Mouse (Mus musculus) kidney, adult 2 months (tissue): ENCODE data around the gene Jade2. TPM values are rescaled to one million over a fixed set of nuclear protein-coding genes. Genes with fewer than 3 reads are reported as not detected.

Experiments used
- DNase-seq: peaks from one replicate; pipeline ENCODE4 v3.0.0; 2021
- H3K27ac ChIP-seq: fragments of 200-500 bp; 2 replicates; pipeline ENCODE4 v1.5.1; 2012; ENCODE audit warnings: low read depth, low read length, control low read depth, inconsistent platforms; ENCODE audit not compliant: insufficient read depth
- H3K27me3 ChIP-seq: fragments of 200-500 bp; replicated peaks from 2 replicates; pipeline ENCODE4 v1.6.1; 2012; ENCODE audit warnings: mild to moderate bottlenecking, moderate library complexity, low read length, inconsistent platforms; ENCODE audit not compliant: control insufficient read depth, insufficient read depth
- H3K36me3 ChIP-seq: fragments of 200-500 bp; 2 replicates; pipeline ENCODE4 v1.6.1; 2012; ENCODE audit warnings: mild to moderate bottlenecking, moderate library complexity, low read length, inconsistent platforms; ENCODE audit not compliant: control insufficient read depth, insufficient read depth
- H3K4me1 ChIP-seq: fragments of 200-500 bp; 2 replicates; pipeline ENCODE4 v1.6.1; 2011; ENCODE audit warnings: low read length; ENCODE audit not compliant: control insufficient read depth, insufficient read depth
- H3K4me3 ChIP-seq: fragments of 200-500 bp; 2 replicates; pipeline ENCODE4 v1.5.1; 2011; ENCODE audit warnings: mild to moderate bottlenecking, low read depth, low read length, control low read depth; ENCODE audit not compliant: insufficient read depth
- CTCF ChIP-seq: fragments of 200-500 bp; conservative IDR thresholded peaks from 2 replicates; pipeline ENCODE4 v1.5.1; 2011; ENCODE audit warnings: low read depth, mild to moderate bottlenecking, control low read depth, low read length, moderate library complexity, mixed read lengths; ENCODE audit not compliant: insufficient read depth, insufficient read length
- POLR2A ChIP-seq: fragments of 200-500 bp; IDR thresholded peaks from one replicate; pipeline ENCODE4 v1.6.1; 2011; ENCODE audit warnings: low read depth, low read length, control low read depth
- WGBS: fragments of 180-500 bp; shearing (Covaris S2); methylation state at CpG from one replicate; pipeline ENCODE4 v1.1.7; 2018; 5-methylcytosine and 5-hydroxymethylcytosine counted together
- polyA plus RNA-seq: library from polyadenylated mRNA; depleted of rRNA; stranded (reverse); fragments of >200 nt; gene quantifications from 2 replicates; pipeline ENCODE4 v1.2.3, GENCODE M21; 2012

Jade2 gene
- polyA plus RNA-seq, 1 experiment, result 13.4 TPM

GRCm38 (mm10) chr11:51857818-51858527, 520 bp upstream of the Jade2 start:
- peak; percentile 87 for DNase-seq
- Histone ChIP-seq H3K4me1 (peaks cover 6% of the 10 kb centered on the region; the same call in 1 of the 2 replicates), H3K4me3 (peak overlapping the region; percentile 79), H3K36me3 (no peaks in the 10 kb centered on the region), H3K27me3 (no peaks in the 10 kb centered on the region), H3K27ac (peak overlapping the region; percentile 93)
- 1% methylated on average over 52 of the region's 52 CpGs for WGBS
- TF ChIP-seq CTCF, result no peak
- no peak for TF ChIP-seq POLR2A

- peak overlapping the region; percentile 79 for H3K4me3 ChIP-seq
- no peaks in the 10 kb centered on the region for H3K36me3 ChIP-seq
- no peaks in the 10 kb centered on the region for H3K27me3 ChIP-seq
- WGBS, result 1% methylated on average over 37 of the region's 41 CpGs
- peaks cover 6% of the 10 kb centered on the region; the same call in 1 of the 2 replicates for H3K4me1 ChIP-seq
- no peak for TF ChIP-seq POLR2A
- no peak for TF ChIP-seq CTCF
- no peak for DNase-seq
- peak overlapping the region; percentile 90 for H3K27ac ChIP-seq
Observed at GRCm38 (mm10) chr11:51856616-51857080, 805 bp downstream of the Jade2 start.

DNA sequence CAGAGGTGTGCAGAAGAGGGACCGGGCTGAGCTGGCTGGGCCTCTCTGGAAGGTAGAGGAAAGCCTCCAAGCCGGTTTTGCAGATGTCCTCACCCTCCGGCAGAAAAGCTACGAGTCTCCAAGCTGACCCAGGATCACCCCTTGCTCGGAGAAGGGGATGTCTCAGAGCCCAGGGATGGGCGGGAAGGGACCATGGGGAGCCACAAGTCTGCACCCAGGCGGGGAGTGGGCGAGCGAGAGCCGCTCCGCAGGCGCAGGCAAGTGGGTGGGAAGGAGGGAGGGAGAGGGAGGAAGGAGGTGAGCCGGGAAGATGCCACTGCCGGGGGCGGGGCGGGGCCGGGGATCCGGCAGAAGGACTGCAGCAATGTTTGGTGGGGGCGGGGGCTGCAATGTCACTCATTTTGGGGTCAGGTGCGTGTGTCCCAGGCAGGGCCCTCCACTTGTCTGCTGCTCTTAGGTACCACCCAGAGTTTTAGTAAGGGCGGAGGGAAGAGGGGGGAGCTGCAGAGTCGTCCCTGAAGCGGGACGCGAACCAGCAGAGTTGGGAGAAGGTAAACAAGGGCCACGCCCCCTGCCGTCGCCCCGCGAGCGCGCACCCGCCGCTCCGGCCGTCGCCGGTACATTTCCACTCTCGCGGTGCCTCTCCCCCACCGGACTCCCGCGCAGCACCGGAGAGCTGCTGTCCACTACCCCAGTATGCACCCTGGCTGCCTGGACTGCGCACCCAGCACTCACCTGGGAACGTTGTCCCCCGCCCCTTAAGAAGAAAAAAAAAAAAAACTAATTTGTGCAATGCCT, 1.4 kb downstream of the Jade2 start:
- Histone ChIP-seq H3K27me3 (no peaks in the 10 kb centered on the region), H3K4me1 (peaks cover 6% of the 10 kb centered on the region; the same call in 1 of the 2 replicates), H3K27ac (peak overlapping the region; percentile 90), H3K4me3 (peak overlapping the region; percentile 79), H3K36me3 (no peaks in the 10 kb centered on the region)
- TF ChIP-seq POLR2A, result peak; percentile 40
- no peak; the same call in 1 of the 2 replicates for TF ChIP-seq CTCF
- peak; percentile 88 for DNase-seq
- 1% methylated on average over 47 of the region's 47 CpGs for WGBS

DNA sequence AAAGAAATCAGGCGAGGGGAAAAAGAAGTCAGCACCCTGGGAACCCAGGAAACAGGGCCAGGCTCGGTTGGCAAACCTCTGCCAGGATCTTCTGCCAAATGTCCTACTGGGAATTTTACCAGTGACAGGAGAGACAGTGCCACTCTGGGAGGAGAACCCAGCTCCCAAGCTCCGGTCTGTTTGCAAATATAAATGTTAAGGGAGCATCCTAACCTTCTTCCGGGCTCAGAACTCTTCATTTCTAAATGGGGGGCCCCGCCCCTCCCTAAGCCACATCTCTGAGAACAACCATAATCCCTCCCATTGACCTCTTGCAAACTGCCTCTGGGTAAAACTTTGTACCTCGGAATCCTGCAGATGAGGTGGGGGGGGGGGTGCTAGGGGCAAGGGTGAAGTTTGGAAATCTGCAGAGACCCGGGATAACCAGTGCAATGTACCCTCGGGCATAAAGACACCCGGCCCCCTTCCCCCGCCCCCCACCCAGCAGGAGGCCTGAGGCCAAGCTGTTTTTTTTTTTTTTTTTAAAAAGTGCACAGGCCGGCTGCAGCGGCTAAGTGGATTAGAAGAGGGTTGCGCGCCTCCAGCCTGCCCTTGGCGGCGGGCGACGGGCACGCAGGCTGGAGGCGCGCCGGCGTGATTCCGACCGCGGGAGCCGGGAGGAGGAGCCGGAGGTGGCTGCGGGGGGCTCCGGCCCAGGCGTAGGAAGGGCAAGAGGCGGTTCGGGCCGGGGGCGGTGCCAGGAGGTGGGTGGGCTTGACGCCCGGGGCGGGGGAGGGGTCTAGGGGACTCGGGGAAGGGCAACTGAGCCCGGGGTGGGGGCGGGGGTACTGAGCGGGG, 2.3 kb downstream of the Jade2 start:
- DNase-seq, result peak; percentile 82
- H3K27ac ChIP-seq, result 0 out of 2 replicates have a peak overlapping the region, but pooled peaks have one; percentile 32
- H3K4me1 ChIP-seq, result peaks cover 6% of the 10 kb centered on the region; the same call in 1 of the 2 replicates

DNA sequence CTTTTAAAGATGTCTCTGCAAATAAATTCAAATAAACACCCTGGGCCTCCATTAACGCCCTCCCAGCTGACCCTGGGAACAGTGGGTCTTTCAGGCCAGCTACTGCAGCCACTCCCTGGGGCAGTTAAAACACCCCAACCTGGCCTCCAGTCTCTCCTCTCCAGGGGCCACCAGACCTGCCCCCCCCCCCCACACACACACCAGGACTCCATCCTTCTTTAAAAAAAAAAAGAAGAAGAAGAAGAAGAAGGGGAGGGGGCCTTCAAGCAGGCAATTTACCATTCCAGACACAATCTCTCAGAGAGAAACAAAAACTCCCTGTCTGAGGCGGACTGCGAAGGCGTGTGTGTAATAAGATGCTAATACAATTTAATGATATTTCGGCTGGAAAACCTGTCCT, 4.9 kb downstream of the Jade2 start:
- Histone ChIP-seq H3K4me3 (no peak overlapping the region), H3K36me3 (no peaks in the 10 kb centered on the region), H3K27me3 (no peaks in the 10 kb centered on the region), H3K27ac (no peak overlapping the region), H3K4me1 (peaks cover 7% of the 10 kb centered on the region; the same call in 1 of the 2 replicates)
- WGBS, result 83% methylated on average over 5 of the region's 5 CpGs
- no peak for DNase-seq
- TF ChIP-seq POLR2A (no peak), CTCF (no peak)

More for the DNA sequence above, 2.3 kb downstream of the Jade2 start:
- no peaks in the 10 kb centered on the region for H3K36me3 ChIP-seq
- TF ChIP-seq POLR2A, result no peak
- TF ChIP-seq CTCF, result peak; percentile 42; the same call in 1 of the 2 replicates
- WGBS, result 3% methylated on average over 41 of the region's 42 CpGs
- H3K27me3 ChIP-seq, result no peaks in the 10 kb centered on the region
- H3K4me3 ChIP-seq, result peak overlapping the region; percentile 79

DNA sequence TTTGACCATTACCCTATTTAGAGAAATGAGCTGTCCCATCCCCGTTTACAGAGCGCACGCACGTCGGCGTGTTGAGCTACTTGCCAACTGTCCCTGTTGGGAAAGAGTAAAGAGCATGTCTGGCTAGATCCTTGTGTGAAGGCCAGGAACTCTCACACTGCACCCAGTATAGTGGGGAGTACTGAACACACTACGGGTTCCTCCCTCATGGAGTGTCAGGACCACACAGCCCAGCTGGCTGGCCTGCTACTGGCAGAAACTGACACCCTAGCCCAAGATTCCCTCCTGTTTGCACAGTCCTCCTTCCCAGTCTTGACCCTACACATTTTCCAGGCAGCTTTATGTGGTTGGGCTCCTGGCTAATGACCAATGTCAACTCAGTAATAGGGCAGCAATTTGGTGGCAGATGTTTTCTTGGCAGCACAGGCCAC, 5.3 kb downstream of the Jade2 start:
- DNase-seq, result peak; percentile 39
- Histone ChIP-seq H3K27ac (no peak overlapping the region), H3K27me3 (no peaks in the 10 kb centered on the region), H3K4me1 (peaks cover 7% of the 10 kb centered on the region; the same call in 1 of the 2 replicates), H3K4me3 (no peak overlapping the region), H3K36me3 (no peaks in the 10 kb centered on the region)
- WGBS, result 70% methylated on average over 7 of the region's 7 CpGs
- no peak for TF ChIP-seq CTCF
